Mouse (Mus musculus) liver, adult 2 months (tissue): Measurements from ENCODE around the gene Tyro3. TPM values are rescaled to one million over a fixed set of nuclear protein-coding genes. Genes with fewer than 3 reads are reported as not detected.

Experiments used
- DNase-seq: peaks from one replicate; pipeline ENCODE4 v3.0.0-alpha.2; 2011; ENCODE audit warnings: low read depth, low spot score; ENCODE audit errors: extremely low read depth
- H3K27ac ChIP-seq: fragments of 200-500 bp; replicated peaks from 2 replicates; pipeline ENCODE4 v1.5.1; 2012; ENCODE audit warnings: low read depth, mild to moderate bottlenecking, control low read depth, inconsistent platforms, low read length; ENCODE audit not compliant: insufficient read depth
- H3K27me3 ChIP-seq: fragments of 200-500 bp; 2 replicates; pipeline ENCODE4 v1.6.1; 2012; ENCODE audit warnings: mild to moderate bottlenecking, moderate library complexity, low read length, inconsistent platforms; ENCODE audit not compliant: control insufficient read depth, insufficient read depth
- H3K36me3 ChIP-seq: fragments of 200-500 bp; 2 replicates; pipeline ENCODE4 v1.6.1; 2012; ENCODE audit warnings: low read length, inconsistent platforms; ENCODE audit not compliant: control insufficient read depth, insufficient read depth
- H3K4me1 ChIP-seq: fragments of 200-500 bp; 2 replicates; pipeline ENCODE4 v1.6.1; 2011; ENCODE audit warnings: low read length; ENCODE audit not compliant: control insufficient read depth, insufficient read depth
- H3K4me3 ChIP-seq: fragments of 200-500 bp; 2 replicates; pipeline ENCODE4 v1.5.1; 2011; ENCODE audit warnings: low read depth, mild to moderate bottlenecking, control low read depth, low read length, moderate library complexity; ENCODE audit not compliant: insufficient read depth
- H3K79me2 ChIP-seq: fragments of 200-500 bp; 2 replicates; pipeline ENCODE4 v1.6.1; 2012; ENCODE audit warnings: inconsistent platforms, mild to moderate bottlenecking, low read length, moderate library complexity; ENCODE audit not compliant: control insufficient read depth, insufficient read depth
- H3K9ac ChIP-seq: fragments of 200-500 bp; 2 replicates; pipeline ENCODE4 v1.6.1; 2012; ENCODE audit warnings: low read depth, mild to moderate bottlenecking, control low read depth, inconsistent platforms, low read length
- CTCF ChIP-seq: fragments of 200-500 bp; IDR thresholded peaks from 2 replicates; pipeline ENCODE4 v1.5.1; 2011; ENCODE audit warnings: low read depth, low read length, control low read depth
- POLR2A ChIP-seq: fragments of 200-500 bp; IDR thresholded peaks from 2 replicates; pipeline ENCODE4 v1.6.1; 2011; ENCODE audit warnings: low read length, control low read depth; ENCODE audit not compliant: insufficient read depth; ENCODE audit errors: extremely low read depth
- WGBS: fragments of 180-500 bp; shearing (Covaris S2); methylation state at CpG from one replicate; pipeline ENCODE4 v1.1.7; 2018; 5-methylcytosine and 5-hydroxymethylcytosine counted together
- polyA plus RNA-seq: library from polyadenylated mRNA; depleted of rRNA; stranded (reverse); fragments of >200 nt; gene quantifications from 2 replicates; pipeline ENCODE4 v1.2.3, GENCODE M21; 2012
- total RNA-seq: library from RNA; depleted of rRNA; stranded (reverse); fragments of >200 nt; gene quantifications from 2 replicates; pipeline ENCODE4 v1.2.3, GENCODE M21; 2014

The Tyro3 gene
- total and polyA plus RNA-seq, 2 experiments: 0.18 to 0.39 TPM

GRCm38 (mm10) chr2:119803618-119804274, 6.2 kb downstream of the Tyro3 start:
- Histone ChIP-seq H3K36me3 (no peaks in the 10 kb centered on the region), H3K27ac (no peak overlapping the region), H3K27me3 (peaks cover 9% of the 10 kb centered on the region), H3K9ac (no peak overlapping the region), H3K4me1 (0 out of 2 replicates have a peak, but pooled peaks cover 2% of the 10 kb centered on the region), H3K79me2 (no peaks in the 10 kb centered on the region), H3K4me3 (no peak overlapping the region)
- 84% methylated on average over 6 of the region's 6 CpGs for WGBS
- DNase-seq: no peak
- no peak for TF ChIP-seq POLR2A
- no peak for TF ChIP-seq CTCF

GRCm38 (mm10) chr2:119804275-119804628, 6.7 kb downstream of the Tyro3 start:
- Histone ChIP-seq H3K4me3 (no peak overlapping the region), H3K4me1 (no peaks in the 10 kb centered on the region), H3K36me3 (no peaks in the 10 kb centered on the region), H3K27ac (no peak overlapping the region), H3K9ac (no peak overlapping the region), H3K27me3 (peaks cover 9% of the 10 kb centered on the region), H3K79me2 (no peaks in the 10 kb centered on the region)
- WGBS: 93% methylated on average over 5 of the region's 5 CpGs
- DNase-seq: no peak
- TF ChIP-seq CTCF: no peak
- no peak for TF ChIP-seq POLR2A

- TF ChIP-seq POLR2A: no peak
- no peak for TF ChIP-seq CTCF
- Histone ChIP-seq H3K27me3 (peaks cover 7% of the 10 kb centered on the region), H3K27ac (no peak overlapping the region), H3K36me3 (no peaks in the 10 kb centered on the region), H3K4me1 (no peaks in the 10 kb centered on the region), H3K9ac (no peak overlapping the region), H3K79me2 (no peaks in the 10 kb centered on the region), H3K4me3 (no peak overlapping the region)
- DNase-seq: no peak
- WGBS: 82% methylated on average over 9 of the region's 9 CpGs
These were observed 7.2 kb downstream of the Tyro3 start for GRCm38 (mm10) chr2:119804776-119805175.

GRCm38 (mm10) chr2:119805536-119805935, 8.0 kb downstream of the Tyro3 start:
- no peak for DNase-seq
- no peak overlapping the region for H3K9ac ChIP-seq
- 0 out of 2 replicates have a peak, but pooled peaks cover 4% of the 10 kb centered on the region for H3K27me3 ChIP-seq
- H3K27ac ChIP-seq: no peak overlapping the region
- no peak overlapping the region for H3K4me3 ChIP-seq
- WGBS: 84% methylated on average over 8 of the region's 8 CpGs
- H3K4me1 ChIP-seq: no peaks in the 10 kb centered on the region
- no peaks in the 10 kb centered on the region for H3K79me2 ChIP-seq
- TF ChIP-seq CTCF: no peak
- TF ChIP-seq POLR2A: no peak
- H3K36me3 ChIP-seq: no peaks in the 10 kb centered on the region

- DNase-seq: no peak
- Histone ChIP-seq H3K9ac (no peak overlapping the region), H3K36me3 (no peaks in the 10 kb centered on the region), H3K4me3 (no peak overlapping the region), H3K27ac (no peak overlapping the region), H3K4me1 (no peaks in the 10 kb centered on the region), H3K27me3 (no peaks in the 10 kb centered on the region), H3K79me2 (no peaks in the 10 kb centered on the region)
- no peak for TF ChIP-seq POLR2A
- no peak for TF ChIP-seq CTCF
- 77% methylated on average over 4 of the region's 4 CpGs for WGBS
These were observed 10.9 kb downstream of the Tyro3 start for GRCm38 (mm10) chr2:119808438-119808837.

GRCm38 (mm10) chr2:119808881-119809280, 11.3 kb downstream of the Tyro3 start:
- TF ChIP-seq POLR2A (no peak), CTCF (no peak)
- Histone ChIP-seq H3K36me3 (no peaks in the 10 kb centered on the region), H3K4me3 (no peak overlapping the region), H3K27ac (no peak overlapping the region), H3K79me2 (no peaks in the 10 kb centered on the region), H3K9ac (no peak overlapping the region), H3K4me1 (no peaks in the 10 kb centered on the region), H3K27me3 (no peaks in the 10 kb centered on the region)
- 81% methylated on average over 4 of the region's 4 CpGs for WGBS
- DNase-seq: no peak
